Mouse (Mus musculus) lung, embryonic 14.5 days (tissue): Measurements from ENCODE around the gene Frmd6. TPM values are rescaled to one million over a fixed set of nuclear protein-coding genes. Genes with fewer than 3 reads are reported as not detected.

Experiments used
- ATAC-seq: fragments of 200-750 bp; cut with Nextera tagmentation; 2 replicates; pipeline ENCODE4 v1.8.0; 2017; ENCODE audit warnings: mild to moderate bottlenecking, moderate TSS enrichment, moderate library complexity; ENCODE audit not compliant: insufficient read depth
- DNase-seq: peaks from one replicate; pipeline ENCODE4 v3.0.0-alpha.2; 2015
- H3K27ac ChIP-seq: fragments of 300-500 bp; sonication (generic); 2 replicates; pipeline ENCODE4 v1.5.1; 2014; ENCODE audit warnings: low read depth, mild to moderate bottlenecking, moderate library complexity
- H3K27me3 ChIP-seq: fragments of 300-500 bp; sonication (generic); 2 replicates; pipeline ENCODE4 v1.6.1; 2014; ENCODE audit warnings: low read length, control low read depth; ENCODE audit not compliant: insufficient read depth
- H3K36me3 ChIP-seq: fragments of 300-500 bp; sonication (generic); 2 replicates; pipeline ENCODE4 v1.6.1; 2014; ENCODE audit warnings: control low read depth; ENCODE audit not compliant: insufficient read depth
- H3K4me1 ChIP-seq: fragments of 300-500 bp; sonication (generic); 2 replicates; pipeline ENCODE4 v1.6.1; 2014; ENCODE audit warnings: antibody characterized with exemption, control low read depth; ENCODE audit not compliant: insufficient read depth
- H3K4me2 ChIP-seq: fragments of 300-500 bp; sonication (generic); 2 replicates; pipeline ENCODE4 v1.6.1; 2014; ENCODE audit warnings: mild to moderate bottlenecking
- H3K4me3 ChIP-seq: fragments of 300-500 bp; sonication (generic); 2 replicates; pipeline ENCODE4 v1.5.1; 2014; ENCODE audit warnings: low read depth, low read length
- H3K9ac ChIP-seq: fragments of 300-500 bp; sonication (generic); 2 replicates; pipeline ENCODE4 v1.6.1; 2014
- H3K9me3 ChIP-seq: fragments of 300-500 bp; sonication (generic); 2 replicates; pipeline ENCODE4 v1.6.1; 2016; ENCODE audit warnings: low read depth, low read length, control low read depth
- CTCF ChIP-seq: IDR thresholded peaks from 2 replicates; pipeline ENCODE4 v1.5.1; 2016; ENCODE audit warnings: antibody characterized with exemption, low read depth
- WGBS: fragments of 180-500 bp; shearing (Covaris S2); extraction: QIAGEN DNeasy Blood & Tissue Kit; methylation state at CpG from one replicate; pipeline ENCODE4 v1.1.7; 2014; 5-methylcytosine and 5-hydroxymethylcytosine counted together
- polyA plus RNA-seq: library from polyadenylated mRNA; unstranded; fragments of >200 nt; fragmentation: Nextera tagmentation; extraction: Ambion mirVana; gene quantifications from 2 replicates; pipeline ENCODE4 v1.2.1, GENCODE M21; 2014

Frmd6 gene
- polyA plus RNA-seq, 1 experiment from 2014 or later: 42.8 TPM

GRCm38 (mm10) chr12:70883141-70883540 is 57.8 kb downstream of the Frmd6 start:
- Histone ChIP-seq H3K27ac (no peak overlapping the region), H3K36me3 (peaks cover 68% of the 10 kb centered on the region), H3K4me3 (no peak overlapping the region), H3K9me3 (no peaks in the 10 kb centered on the region), H3K9ac (no peak overlapping the region), H3K27me3 (no peaks in the 10 kb centered on the region), H3K4me2 (no peak overlapping the region), H3K4me1 (no peaks in the 10 kb centered on the region)
- ATAC-seq (no peak), DNase-seq (no peak)
- 87% methylated on average over 14 of the region's 14 CpGs for WGBS
- TF ChIP-seq CTCF: no peak

- peak; percentile 45 for DNase-seq
- Histone ChIP-seq H3K4me1 (no peaks in the 10 kb centered on the region), H3K36me3 (peaks cover 59% of the 10 kb centered on the region)
These were observed 58.8 kb downstream of the Frmd6 start for GRCm38 (mm10) chr12:70884113-70884512.

GRCm38 (mm10) chr12:70884973-70885372 is 59.7 kb downstream of the Frmd6 start:
- Histone ChIP-seq H3K27ac (no peak overlapping the region), H3K4me3 (no peak overlapping the region), H3K36me3 (peaks cover 56% of the 10 kb centered on the region), H3K4me1 (no peaks in the 10 kb centered on the region), H3K9ac (no peak overlapping the region), H3K4me2 (no peak overlapping the region), H3K9me3 (no peaks in the 10 kb centered on the region), H3K27me3 (no peaks in the 10 kb centered on the region)
- TF ChIP-seq CTCF: no peak
- no peak for ATAC-seq
- no peak for DNase-seq
- WGBS: 63% methylated on average over 5 of the region's 6 CpGs

More at GRCm38 (mm10) chr12:70884113-70884512, 58.8 kb downstream of the Frmd6 start:
- Histone ChIP-seq H3K9ac (no peak overlapping the region), H3K27ac (no peak overlapping the region), H3K9me3 (no peaks in the 10 kb centered on the region), H3K4me3 (no peak overlapping the region), H3K4me2 (no peak overlapping the region), H3K27me3 (no peaks in the 10 kb centered on the region)
- ATAC-seq: no peak
- WGBS: 89% methylated on average over 7 of the region's 7 CpGs
- TF ChIP-seq CTCF: peak; percentile 23; the same call in 1 of the 2 replicates

GRCm38 (mm10) chr12:70885576-70885975 is 60.3 kb downstream of the Frmd6 start:
- Histone ChIP-seq H3K27me3 (no peaks in the 10 kb centered on the region), H3K4me1 (no peaks in the 10 kb centered on the region), H3K9me3 (no peaks in the 10 kb centered on the region), H3K36me3 (peaks cover 58% of the 10 kb centered on the region), H3K9ac (no peak overlapping the region), H3K4me3 (no peak overlapping the region), H3K27ac (no peak overlapping the region), H3K4me2 (no peak overlapping the region)
- ATAC-seq: no peak
- 74% methylated on average over 10 of the region's 10 CpGs for WGBS
- TF ChIP-seq CTCF: no peak
- no peak for DNase-seq

- Histone ChIP-seq H3K27ac (no peak overlapping the region), H3K4me3 (no peak overlapping the region), H3K9me3 (no peaks in the 10 kb centered on the region), H3K9ac (no peak overlapping the region), H3K36me3 (peaks cover 66% of the 10 kb centered on the region), H3K27me3 (no peaks in the 10 kb centered on the region), H3K4me2 (no peak overlapping the region), H3K4me1 (no peaks in the 10 kb centered on the region)
- 75% methylated on average over 5 of the region's 5 CpGs for WGBS
- ATAC-seq (no peak), DNase-seq (no peak)
- no peak for TF ChIP-seq CTCF
These were observed 65.1 kb downstream of the Frmd6 start for GRCm38 (mm10) chr12:70890405-70890804.

GRCm38 (mm10) chr12:70890874-70891470 is 65.7 kb downstream of the Frmd6 start:
- no peak for TF ChIP-seq CTCF
- Histone ChIP-seq H3K4me2 (no peak overlapping the region), H3K27ac (no peak overlapping the region), H3K9me3 (no peaks in the 10 kb centered on the region), H3K36me3 (peaks cover 63% of the 10 kb centered on the region), H3K4me1 (no peaks in the 10 kb centered on the region), H3K4me3 (no peak overlapping the region), H3K27me3 (no peaks in the 10 kb centered on the region), H3K9ac (no peak overlapping the region)
- WGBS: 89% methylated on average over 8 of the region's 8 CpGs
- no peak for ATAC-seq
- DNase-seq: no peak

GRCm38 (mm10) chr12:70895275-70895674 is 70.0 kb downstream of the Frmd6 start:
- Histone ChIP-seq H3K4me2 (no peak overlapping the region), H3K27me3 (no peaks in the 10 kb centered on the region), H3K36me3 (peaks cover 88% of the 10 kb centered on the region), H3K9ac (no peak overlapping the region), H3K4me1 (no peaks in the 10 kb centered on the region), H3K9me3 (no peaks in the 10 kb centered on the region), H3K4me3 (no peak overlapping the region), H3K27ac (no peak overlapping the region)
- ATAC-seq (no peak), DNase-seq (no peak)
- 87% methylated on average over 7 of the region's 7 CpGs for WGBS
- TF ChIP-seq CTCF: no peak
